Mouse (Mus musculus): ENCODE measurements at regions not wholly inside any gene's neighbourhood (a gene's known extent, or its start where the extent isn't known, plus 50 kb on each side); places are given as distances from the start of the nearest gene placed in this dataset.

DNA sequence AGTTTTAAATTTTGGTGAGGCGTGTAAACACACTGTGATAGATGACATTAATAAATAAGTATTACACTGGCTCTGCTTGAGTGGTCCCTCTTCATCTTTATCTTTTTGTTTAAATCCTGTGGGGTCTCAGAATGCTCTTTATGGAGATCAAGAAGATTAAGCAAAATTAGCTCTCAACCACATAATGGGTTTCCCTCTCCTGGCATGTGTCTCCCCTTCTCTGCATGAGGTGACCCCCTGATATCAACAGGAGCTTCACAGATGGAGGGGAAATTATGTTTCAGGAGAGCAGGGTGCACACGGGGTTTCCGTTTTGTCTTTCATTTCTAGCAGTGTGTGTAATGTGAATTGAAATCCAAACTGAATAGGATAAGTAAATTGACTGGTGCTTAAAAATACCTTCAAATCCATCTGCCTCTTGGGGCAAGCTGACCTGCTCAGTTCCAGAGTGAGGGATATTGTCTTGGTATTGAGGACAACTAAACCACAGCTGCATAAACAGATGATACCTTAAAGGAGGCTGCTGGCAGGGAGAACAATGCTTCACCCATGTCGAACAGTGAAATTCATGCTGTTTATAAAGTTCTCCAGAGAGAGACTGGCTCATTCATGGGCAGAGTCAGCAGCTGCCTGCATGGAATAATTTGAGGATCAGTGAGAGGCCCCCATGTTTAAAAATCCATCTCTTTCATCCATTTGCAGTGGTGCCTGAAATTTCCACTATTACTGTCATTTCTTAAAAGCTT lies 518.3 kb upstream of the Nr2f1 start:
- DNase-seq: no peak

DNA sequence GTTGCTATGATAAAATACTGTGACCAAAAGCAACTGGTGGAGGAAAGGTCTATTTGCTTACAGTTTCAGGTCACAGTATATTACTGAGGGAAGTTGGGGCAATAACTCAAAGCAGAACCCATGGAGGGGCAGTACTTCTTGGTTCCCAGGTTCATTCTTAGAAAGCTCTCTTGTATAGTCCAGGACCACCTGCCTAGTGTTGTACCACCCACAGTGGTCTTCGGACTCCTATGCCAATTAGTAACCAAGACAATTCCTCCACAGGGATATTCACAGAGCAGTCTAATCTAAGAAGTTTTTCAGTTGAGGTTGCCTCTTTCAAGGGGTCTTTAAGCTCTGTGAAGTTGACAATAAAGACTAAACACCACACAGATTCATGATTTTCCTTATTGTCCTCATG lies 517.6 kb upstream of the Nr2f1 start:
- no peak for DNase-seq

DNA sequence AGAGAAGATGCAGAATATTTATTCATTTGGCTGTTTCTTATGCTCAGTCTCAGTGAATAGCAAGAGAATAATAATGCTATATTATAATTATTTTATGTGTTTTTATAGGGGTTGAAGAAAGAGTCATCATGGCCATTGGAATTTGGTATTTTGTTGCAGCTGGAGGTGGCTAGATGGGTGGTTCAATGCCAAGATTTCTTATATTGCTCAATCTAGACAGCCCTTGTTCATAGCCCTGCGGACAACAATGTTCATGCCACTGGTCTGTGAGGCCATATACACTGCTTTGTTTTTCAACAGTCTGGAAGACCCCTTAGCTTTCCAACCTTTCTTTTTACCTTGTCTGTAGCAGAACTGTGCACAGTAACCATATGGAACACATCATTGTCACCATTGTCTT lies 505.1 kb upstream of the Nr2f1 start:
- DNase-seq: no peak

DNA sequence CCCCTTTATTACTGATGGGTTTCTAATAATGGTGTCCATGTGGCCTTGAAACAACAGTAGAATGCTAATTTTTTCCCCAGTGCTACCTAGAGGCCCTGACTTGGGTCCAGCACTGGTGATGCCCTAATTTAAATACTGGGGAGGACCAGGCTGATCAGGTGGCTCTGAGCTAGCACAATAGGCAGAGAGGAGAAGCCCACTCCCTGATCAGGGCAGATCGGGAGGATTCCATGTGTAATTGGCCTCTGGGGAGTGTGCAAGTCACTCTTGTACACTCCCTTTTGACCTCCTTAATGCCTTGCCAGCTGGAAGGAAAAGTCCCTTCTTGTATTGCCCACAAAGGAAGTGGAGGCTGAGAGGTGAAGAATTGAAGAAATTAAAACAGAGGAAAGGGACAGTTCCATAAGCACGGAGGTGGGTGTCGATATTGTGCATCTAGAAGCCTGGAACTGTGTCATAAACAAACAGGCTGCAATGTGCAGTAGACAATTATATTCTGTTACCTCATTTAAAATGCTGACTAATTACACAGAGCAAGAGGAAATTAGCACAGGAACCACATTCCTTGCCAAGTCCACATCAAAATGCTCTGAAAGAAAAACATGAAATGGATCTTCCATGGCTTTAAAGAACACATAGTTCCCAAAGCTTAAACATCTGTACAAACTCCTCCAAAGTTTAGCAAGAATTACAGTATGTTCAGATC lies 498.4 kb upstream of the Nr2f1 start:
- DNase-seq: no peak

DNA sequence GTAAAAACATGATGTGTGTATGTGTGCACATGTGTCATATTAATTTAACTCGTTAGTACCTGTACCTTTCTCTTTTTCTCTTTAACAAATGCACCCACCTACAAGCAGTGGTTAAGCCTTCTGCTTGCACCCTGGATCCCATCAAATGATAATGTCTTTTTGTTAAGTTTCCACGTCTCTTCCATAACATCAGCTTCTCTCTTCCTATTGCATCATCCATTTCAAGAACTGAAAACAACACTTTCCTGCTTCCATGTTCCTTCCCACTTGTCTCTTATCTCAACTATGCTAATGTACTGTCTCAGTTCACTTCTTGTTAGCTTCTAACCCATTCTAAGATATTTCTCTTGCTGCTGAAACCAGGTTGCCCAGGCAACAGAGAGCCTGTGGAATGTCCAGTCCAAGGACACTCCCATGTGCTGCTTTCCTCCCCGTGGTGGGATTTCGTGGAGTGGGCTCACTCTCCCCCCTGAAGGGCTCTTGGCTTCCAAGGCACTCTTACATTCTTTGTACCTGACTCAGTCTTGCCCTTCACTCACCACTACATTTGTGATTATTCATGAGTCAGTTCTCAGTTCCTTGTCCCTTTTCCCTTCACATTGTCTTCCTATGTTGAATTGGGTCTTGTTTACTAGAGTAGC lies 479.8 kb upstream of the Nr2f1 start:
- DNase-seq: no peak

DNA sequence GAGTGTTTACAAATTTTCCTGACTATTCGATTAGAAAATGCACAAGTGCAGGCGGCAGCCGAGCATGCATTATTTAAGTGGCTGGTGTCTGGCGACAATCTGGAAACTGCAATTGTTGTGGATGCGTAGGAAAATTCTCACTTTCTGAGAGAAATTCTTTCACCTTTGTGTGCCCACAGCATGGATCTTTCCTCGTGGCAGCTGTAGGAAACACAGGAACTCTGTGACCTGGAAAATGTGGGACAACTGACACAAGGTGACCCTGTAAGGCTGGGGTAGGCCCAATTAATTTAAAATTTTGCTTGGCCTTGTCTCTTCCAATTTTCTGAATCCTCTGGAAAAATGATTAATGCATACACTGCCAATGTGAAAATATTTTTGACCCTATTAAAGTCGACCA lies 478.7 kb upstream of the Nr2f1 start:
- DNase-seq: no peak

DNA sequence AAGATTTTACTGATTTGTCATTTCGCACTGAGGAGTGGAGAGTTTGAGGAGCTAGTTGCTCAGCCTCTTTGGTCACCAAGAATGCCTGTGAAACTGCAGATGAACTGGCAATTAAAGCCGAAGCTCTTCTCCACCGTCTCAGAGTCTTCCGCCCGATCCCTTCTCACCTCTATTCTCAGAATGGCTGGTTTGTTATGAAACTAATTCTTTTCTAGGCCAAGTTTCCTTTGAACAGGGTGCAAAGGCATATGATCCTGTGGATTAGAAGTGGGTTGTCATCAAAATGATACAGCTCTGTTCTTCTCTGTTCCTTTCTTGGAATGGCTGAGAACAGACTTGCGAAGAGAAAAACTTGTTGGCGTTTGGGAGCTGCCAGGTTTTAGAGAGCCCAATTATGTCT lies 458.7 kb upstream of the Nr2f1 start:
- DNase-seq: no peak

DNA sequence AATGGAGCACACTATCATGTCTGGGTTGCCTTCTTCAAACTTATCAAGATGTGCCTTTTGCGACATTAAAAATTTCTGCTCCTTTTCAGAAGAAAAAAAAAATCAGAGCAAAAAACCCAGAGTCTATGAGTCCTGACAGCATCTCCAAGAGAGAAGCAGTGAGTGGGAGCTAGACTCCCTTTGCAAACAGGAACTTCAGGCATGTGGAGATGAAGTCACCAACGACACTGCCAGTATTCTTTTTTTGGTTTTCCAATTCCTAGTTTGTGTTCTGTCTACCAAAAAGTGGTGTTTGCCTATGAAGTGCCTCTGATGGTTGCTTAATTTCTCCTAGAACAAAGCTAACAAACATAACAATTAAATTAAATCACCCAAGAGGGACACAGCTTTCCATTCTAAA lies 457.2 kb upstream of the Nr2f1 start:
- no peak for DNase-seq

DNA sequence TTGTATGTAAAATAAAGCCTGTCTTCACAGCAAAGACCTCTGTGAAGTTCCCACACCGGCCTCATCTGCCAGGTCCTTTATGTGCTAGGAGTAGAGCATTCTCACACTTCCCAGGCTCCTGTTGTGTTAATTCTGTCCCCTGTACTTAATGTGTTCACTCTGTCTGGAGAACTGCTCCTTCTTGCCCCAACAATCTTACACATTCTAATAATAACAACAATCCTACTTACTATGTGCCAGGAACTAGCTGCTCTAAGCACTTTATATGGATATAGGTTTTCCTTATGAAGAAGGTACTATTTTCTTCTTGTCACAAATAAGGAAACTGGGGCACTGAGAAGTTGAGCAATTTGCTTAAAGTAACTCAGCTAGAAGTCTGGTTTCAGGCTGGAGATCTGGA lies 456.6 kb upstream of the Nr2f1 start:
- no peak for DNase-seq

DNA sequence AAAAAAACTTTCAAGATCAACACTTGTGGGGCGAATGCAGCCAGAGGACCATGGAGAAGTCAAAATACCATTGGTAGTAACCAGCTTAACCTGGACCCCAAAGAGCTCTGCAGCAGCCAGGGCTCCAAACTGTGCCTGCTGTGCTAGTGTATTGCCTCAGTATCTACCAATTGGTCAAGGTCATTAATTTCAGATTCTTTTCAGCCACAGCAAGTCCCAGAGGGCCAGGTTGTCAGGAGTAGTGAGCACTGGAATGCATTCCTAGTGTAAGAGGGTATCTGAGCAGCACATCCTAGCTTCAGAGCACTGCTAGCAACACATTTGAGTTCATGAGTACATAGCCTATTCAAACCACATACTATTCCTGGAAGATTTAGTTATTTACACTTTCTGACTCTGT lies 451.3 kb upstream of the Nr2f1 start:
- no peak for DNase-seq

DNA sequence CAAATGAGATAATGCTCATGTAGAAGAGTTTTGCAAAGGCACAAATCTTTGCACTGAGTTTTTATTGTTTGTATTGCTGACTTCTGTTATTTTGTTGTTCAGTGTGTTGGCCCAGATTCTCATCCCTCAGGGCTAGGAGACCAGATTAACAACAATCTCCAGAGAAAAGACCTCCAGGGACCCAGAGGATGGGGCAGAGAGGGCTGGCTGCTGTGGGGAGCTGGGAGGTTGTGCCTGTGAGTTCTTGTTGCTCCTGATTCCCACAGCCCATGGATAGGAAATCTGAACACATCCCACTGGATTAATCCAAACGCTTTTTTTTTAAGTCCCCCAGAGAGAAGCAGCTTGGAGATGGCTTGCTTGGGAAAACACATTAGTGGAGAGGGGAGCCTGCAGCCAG lies 445.0 kb upstream of the Nr2f1 start:
- DNase-seq: no peak

DNA sequence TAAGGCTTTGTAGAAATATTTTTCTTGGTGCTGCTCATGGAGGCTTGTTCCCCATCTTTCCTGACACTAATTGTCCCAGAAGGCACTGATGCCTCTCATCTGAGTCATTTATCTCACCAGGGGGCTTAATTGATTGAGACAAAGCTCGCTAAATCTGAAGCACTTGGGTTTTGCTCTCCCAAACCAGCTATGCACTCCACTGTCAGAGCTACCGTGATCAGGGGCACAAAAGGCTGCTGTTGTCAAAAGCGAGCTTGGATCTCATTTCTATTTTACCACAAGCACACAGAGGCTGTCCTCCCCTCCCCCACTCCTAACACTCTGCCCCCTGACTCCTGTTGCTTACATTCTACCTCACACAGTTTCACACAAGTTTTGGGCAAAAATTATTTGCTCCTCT lies 443.5 kb upstream of the Nr2f1 start:
- no peak for DNase-seq

DNA sequence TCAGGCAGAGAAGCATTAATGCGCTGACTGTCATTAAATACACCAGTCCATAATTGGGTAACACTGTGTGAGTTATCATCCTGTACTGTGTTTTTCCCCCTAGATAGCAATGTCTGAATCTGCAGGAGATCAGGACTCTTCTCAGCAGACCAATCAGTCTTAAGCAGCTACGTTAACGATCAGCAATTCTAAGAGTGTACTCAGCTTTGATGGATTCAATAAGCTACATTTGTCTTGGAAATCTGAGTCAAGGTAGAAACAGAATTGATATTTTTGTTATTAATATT lies 442.8 kb upstream of the Nr2f1 start:
- DNase-seq: no peak

DNA sequence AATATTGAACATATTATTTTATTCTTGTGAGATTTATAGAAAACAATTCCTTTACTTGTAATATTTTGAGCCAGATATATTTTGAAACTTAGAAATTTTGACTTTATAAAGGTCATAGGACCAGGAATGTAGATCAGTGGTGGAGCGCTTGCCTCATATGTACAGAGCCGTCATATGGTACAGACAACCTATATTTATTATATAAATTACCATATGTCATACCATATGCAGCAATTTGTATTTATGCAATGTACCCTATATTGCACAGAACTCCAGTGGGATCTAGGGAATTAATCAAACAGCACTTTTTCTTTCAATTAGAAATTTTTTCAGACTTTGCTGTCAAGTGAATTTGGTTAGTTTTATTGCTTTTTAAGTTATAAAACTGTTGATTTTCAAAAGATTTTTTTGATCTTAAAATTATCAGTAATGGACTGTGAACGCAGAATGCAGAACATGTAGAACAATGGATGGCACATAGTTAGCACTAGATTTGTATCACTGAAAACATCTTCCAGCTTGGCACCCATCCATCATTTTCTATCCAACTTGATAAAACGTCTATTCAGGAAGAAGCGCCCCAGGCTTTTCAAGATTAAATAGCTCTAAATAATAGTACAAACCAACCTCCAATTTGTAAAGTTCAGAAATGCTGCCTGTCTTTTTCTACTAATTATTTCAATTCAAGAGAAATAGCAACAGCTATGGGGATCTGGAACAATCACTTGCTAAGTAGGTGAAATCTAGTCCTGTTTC lies 442.3 kb upstream of the Nr2f1 start:
- DNase-seq: no peak

DNA sequence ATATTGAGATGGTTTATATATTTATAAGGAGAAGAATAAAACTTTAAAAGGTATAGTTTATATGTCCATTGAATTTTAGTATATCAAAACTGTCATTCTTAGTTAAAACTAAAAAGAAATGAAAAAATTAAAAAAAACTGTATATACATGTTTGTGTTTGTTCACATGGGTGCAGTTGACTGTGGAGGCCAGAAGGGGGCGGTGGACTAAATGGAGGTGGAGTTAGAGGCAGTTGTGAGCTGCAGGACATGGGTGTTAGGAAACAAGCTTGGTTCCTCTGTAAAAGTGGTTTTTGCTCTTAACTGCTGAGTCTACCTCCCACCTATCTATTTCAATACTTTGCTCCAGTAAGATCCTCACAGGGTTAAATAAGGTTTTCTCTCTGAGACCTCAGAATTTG lies 440.8 kb upstream of the Nr2f1 start:
- no peak for DNase-seq

DNA sequence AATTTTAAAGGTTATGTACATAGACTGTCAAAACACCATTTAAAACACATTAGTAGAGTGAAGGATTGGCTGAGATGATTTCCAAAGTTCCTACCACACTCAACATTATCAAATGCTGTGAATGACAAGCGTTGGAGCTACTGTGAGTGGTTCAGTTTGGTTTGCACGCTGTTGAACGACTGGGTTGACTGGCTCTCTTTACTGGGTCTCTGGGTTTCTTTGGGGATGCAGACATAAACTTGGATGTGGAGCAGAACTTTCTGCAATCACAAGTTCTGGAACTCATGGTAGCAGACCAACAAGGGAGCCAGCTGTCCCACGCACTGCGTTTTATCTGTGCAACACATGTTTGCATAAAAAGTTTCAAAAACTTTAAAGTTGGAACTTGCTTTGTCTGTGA lies 438.9 kb upstream of the Nr2f1 start:
- no peak for DNase-seq

DNA sequence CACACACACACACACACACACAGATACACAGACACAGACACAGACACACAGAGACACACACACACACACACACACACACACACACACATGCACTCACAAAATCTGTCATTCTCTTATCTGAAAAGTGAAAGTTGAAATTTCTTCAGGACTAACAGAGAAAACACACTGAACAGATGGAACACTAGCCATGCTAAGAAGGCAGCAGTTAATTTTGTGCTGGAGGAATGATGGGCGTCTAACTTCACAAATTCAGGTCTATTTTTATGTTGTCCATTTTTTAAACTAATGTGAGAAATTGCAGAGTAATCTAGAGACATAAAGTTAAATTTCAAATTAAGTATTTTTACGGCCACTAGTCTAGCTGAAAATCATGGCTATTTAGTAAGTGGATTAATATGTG lies 432.1 kb upstream of the Nr2f1 start:
- DNase-seq: no peak

DNA sequence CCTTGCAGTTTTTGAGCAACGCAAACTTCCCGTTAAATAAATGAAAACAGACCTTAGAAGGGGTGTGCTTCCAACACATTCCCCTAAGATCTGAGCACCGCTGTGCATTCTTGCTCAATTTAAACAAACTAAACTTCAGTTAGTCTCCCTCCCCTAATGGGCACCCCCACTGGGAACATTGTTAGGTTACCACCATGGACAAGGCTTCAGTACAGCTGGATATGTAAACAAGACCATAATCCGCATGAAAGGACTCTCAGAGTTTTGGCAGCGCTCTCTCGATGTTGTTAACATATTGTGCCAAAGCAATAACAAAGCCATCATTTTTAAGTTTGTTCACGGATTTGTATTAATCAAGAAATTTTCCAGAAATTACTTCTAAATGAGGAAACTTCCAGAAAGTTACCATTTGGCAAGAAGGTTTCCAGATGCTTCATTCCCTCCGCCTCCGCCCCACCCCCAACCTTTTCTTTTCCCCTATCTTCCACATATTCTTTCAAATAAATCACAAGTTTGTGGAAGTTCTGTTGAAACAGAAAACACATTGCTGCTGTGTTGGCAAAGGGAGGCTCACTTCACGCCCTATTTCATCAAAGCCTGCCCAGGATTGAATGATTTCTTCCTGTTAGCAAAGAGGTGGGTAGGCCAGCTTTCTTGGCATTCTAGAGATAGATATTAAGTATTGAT lies 429.6 kb upstream of the Nr2f1 start:
- no peak for DNase-seq

DNA sequence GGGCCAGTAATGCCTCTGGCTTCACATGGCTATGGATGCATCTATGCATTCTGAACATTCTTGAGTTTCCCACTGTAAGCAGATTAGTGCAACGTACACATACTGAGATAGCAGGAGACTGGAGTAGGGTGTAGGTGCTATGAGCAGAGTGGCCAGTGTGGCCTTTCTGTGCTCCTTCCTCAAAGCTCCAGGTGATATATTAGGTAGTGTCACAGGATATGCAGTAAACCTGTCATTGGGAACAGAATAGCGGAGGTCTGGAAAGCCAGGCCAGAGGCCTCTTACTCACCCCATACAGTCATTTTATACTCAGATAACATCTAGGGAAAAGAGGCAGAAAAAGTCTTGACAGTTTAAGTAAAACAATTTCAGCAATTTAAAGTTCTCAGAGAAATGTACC lies 424.1 kb upstream of the Nr2f1 start:
- no peak for DNase-seq

DNA sequence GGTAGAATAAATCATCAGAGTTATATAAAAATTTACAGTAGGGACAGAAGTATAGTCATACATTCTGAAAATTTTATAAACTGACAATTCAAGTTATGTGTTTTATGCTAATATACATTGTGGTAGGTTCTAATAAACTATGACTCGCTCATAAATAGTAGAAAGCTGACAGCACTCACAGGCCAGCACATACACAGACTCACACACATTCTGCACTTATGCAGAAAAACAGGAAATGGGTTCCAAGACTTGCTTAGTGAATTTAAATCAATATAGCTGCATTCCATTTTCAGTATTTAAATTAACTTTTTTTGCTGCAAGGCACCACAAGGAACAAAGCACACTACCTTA lies 403.3 kb upstream of the Nr2f1 start:
- DNase-seq: no peak

DNA sequence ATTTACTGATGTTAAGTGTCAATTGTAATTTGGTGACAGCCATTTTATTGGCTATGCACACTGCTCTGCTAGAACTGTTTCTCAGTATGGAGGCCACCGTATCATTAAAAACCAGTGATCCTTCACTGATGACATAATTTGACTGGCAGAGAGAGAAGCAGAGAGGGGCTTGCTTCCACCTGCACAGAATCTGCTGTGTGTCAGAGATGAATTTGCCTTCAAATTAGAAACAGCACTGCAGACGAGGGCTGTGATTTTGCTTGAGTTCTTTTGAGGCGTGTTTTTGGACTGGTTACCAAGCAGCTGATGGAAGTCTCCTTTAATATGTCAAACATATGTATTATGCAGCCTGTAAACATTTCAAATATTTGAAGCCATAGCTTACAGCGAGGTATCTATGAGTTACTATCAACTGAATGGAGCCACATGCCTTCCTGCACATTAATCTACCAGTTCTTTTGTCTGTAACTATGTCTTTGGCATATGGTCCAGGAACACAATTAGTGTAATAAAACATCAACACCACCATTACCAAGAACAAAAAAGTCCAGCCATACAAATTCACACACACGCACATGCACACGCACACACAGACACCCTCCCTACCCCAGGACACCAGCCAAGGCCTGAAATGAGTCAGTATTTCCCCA lies 402.8 kb upstream of the Nr2f1 start:
- no peak for DNase-seq

DNA sequence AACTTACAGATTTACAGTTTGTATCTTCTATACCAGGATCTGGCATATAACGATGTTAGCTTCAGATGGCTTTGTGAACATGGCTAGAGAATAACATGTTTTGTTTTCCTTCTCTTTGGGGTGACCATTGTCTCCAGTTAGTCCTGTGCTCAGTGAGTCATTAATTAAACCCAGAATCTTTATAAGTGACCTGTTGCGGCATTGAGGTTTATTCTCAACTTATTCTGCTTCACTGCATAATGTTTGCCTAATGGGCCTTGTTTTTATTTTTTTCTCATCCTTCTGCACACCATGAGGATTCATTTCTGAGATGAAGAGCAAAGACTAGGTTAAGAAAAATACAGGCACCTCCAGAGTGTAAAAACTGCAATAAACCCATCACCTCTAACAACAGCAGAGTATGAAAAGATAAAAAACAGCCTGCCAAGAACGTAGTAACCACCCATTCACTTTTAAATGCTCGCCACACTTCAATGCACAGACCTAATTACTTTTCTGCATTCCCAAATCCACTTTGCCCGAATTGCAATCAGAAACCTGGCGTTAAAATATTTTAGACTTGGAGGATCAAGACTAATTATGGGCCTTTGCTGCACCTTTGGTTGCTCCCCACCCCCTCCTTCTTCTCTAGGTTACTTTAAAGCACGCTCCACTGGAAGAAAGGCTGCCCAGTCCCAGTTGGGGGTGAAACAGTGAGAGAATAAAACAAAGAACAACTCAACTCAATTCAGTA lies 381.5 kb upstream of the Nr2f1 start:
- no peak for DNase-seq

Data from liver (tissue).